Comparison of ENCODE assay signal across 14 mouse cellular contexts in genomic region chr16:78531957-78532605, GRCm38 (mm10). TPM values are rescaled to one million over a fixed set of nuclear protein-coding genes. Genes with fewer than 3 reads are reported as not detected.
DNase-seq lines count a peak whose midpoint lies in the region; ATAC-seq lines count a peak whose summit lies in the region.
"Had no signal": no experiment of that assay in that cellular context is flagged by ENCODE, and none has a peak within 500 bp of the region (broad histone marks: within the 10 kb centered on the region; RNA-seq: fewer than 3 reads in every experiment).

No protein-coding gene starts in this region.

- no peaks in the 10 kb centered on the region for H3K36me3 ChIP-seq in forebrain, embryonic 14.5 days (ENCODE audit: control insufficient read depth, insufficient read depth, low read length)
- no peaks in the 10 kb centered on the region for H3K36me3 ChIP-seq in forebrain, embryonic 11.5 days (ENCODE audit: control insufficient read depth, insufficient read depth, low read length)
- H3K36me3 ChIP-seq: heart, embryonic 12.5 days; lung, embryonic 15.5 days; midbrain, embryonic 15.5 days had no signal

- DNase-seq in forebrain, embryonic 14.5 days (ENCODE audit: low spot score): peak; percentile 39
- DNase-seq in forebrain, embryonic 11.5 days (ENCODE audit: low spot score): no peak
- peak; percentile 29 for DNase-seq in thymus, postnatal 25 days
- DNase-seq in thymus, postnatal 4 days: no peak
- DNase-seq in ovary, postnatal 14 days (ENCODE audit: low spot score): no peak
- DNase-seq in c-Kit-positive CD71-positive TER-119-positive erythroid progenitor cells, embryonic 14.5 days (ENCODE audit: low spot score): no peak
- DNase-seq: cerebellum, postnatal 10 days; layer of hippocampus, postnatal 36 days had no signal

- H3K9me3 ChIP-seq in forebrain, embryonic 14.5 days (replicated peaks; ENCODE audit: control insufficient read depth, low read length): no peaks in the 10 kb centered on the region
- H3K9me3 ChIP-seq in forebrain, embryonic 11.5 days (ENCODE audit: control insufficient read depth, low read length): no peaks in the 10 kb centered on the region
- H3K9me3 ChIP-seq: heart, embryonic 12.5 days; lung, embryonic 15.5 days; midbrain, embryonic 15.5 days had no signal

- no peaks in the 10 kb centered on the region; the same call in 1 of the 2 replicates for H3K4me1 ChIP-seq in forebrain, embryonic 14.5 days (ENCODE audit: control insufficient read depth, insufficient read depth, low read length)
- peaks cover 5% of the 10 kb centered on the region; the same call in 1 of the 2 replicates for H3K4me1 ChIP-seq in forebrain, embryonic 11.5 days (replicated peaks; ENCODE audit: control insufficient read depth, insufficient read depth, low read length)
- H3K4me1 ChIP-seq: heart, embryonic 12.5 days; lung, embryonic 15.5 days; midbrain, embryonic 15.5 days had no signal

- no peak overlapping the region for H3K4me2 ChIP-seq in forebrain, embryonic 14.5 days (ENCODE audit: low read length)
- no peak overlapping the region for H3K4me2 ChIP-seq in forebrain, embryonic 11.5 days (ENCODE audit: low read depth, low read length, severe bottlenecking)
- H3K4me2 ChIP-seq: heart, embryonic 12.5 days; hindbrain, embryonic 14.5 days; lung, embryonic 15.5 days; midbrain, embryonic 15.5 days had no signal

- 19% methylated on average over 6 of the region's 6 CpGs for WGBS in forebrain, embryonic 14.5 days
- WGBS in forebrain, embryonic 11.5 days: 37% methylated on average over 6 of the region's 6 CpGs

- H3K27me3 ChIP-seq in forebrain, embryonic 14.5 days (replicated peaks; ENCODE audit: control insufficient read depth, insufficient read depth, low read length): no peaks in the 10 kb centered on the region
- no peaks in the 10 kb centered on the region for H3K27me3 ChIP-seq in forebrain, embryonic 11.5 days (ENCODE audit: control insufficient read depth, insufficient read depth, low read length)
- H3K27me3 ChIP-seq: heart, embryonic 12.5 days; lung, embryonic 15.5 days; midbrain, embryonic 15.5 days had no signal

- ATAC-seq in forebrain, embryonic 14.5 days: no peak
- no peak for ATAC-seq in forebrain, embryonic 11.5 days (replicated peaks; ENCODE audit: low FRiP score)
- peak; percentile 89 for ATAC-seq in hematopoietic stem cell, adult 5-6 weeks (replicated peaks in 1 of 2; ENCODE audit: insufficient read depth in 1 of 2, low FRiP score in 2 of 2, low TSS enrichment in 1 of 2, low read depth in 1 of 2, poor library complexity in 2 of 2, severe bottlenecking in 2 of 2)
- no peak for ATAC-seq in erythroblast, adult 5-6 weeks (replicated peaks; ENCODE audit: low FRiP score, poor library complexity, severe bottlenecking)
- ATAC-seq: midbrain, embryonic 15.5 days had no signal

- H3K9ac ChIP-seq in forebrain, embryonic 14.5 days (ENCODE audit: low read length): no peak overlapping the region
- H3K9ac ChIP-seq in forebrain, embryonic 11.5 days (ENCODE audit: low read length): no peak overlapping the region
- H3K9ac ChIP-seq: heart, embryonic 12.5 days; hindbrain, embryonic 14.5 days; lung, embryonic 15.5 days; midbrain, embryonic 15.5 days had no signal

- H3K4me3 ChIP-seq in forebrain, embryonic 14.5 days (ENCODE audit: low read depth, low read length): no peak overlapping the region
- H3K4me3 ChIP-seq in forebrain, embryonic 11.5 days (ENCODE audit: low read depth, low read length): no peak overlapping the region
- H3K4me3 ChIP-seq: heart, embryonic 12.5 days; lung, embryonic 15.5 days; midbrain, embryonic 15.5 days had no signal

- H3K27ac ChIP-seq in forebrain, embryonic 14.5 days (ENCODE audit: low read depth, low read length): no peak overlapping the region
- no peak overlapping the region for H3K27ac ChIP-seq in forebrain, embryonic 11.5 days (ENCODE audit: low read depth, low read length)
- H3K27ac ChIP-seq: hindbrain, embryonic 14.5 days; lung, embryonic 15.5 days; midbrain, embryonic 15.5 days had no signal

RNA-seq across cellular contexts. Expression of gene D16Ertd472e, which starts 44.4 kb away (rescaled TPM):
- polyA plus RNA-seq in forebrain, embryonic 14.5 days (2014; fragmentation: Nextera tagmentation; extraction: Ambion mirVana): 7.3 and 9.8 TPM in 2 replicates
- polyA plus RNA-seq in forebrain, embryonic 11.5 days (2014; fragmentation: Nextera tagmentation; extraction: Ambion mirVana): 15.7 and 21.4 TPM in 2 replicates
- total RNA-seq in hematopoietic stem cell, adult 5-6 weeks (2017): 57.2 and 58.0 TPM in 2 replicates
- 6.7 and 9.4 TPM in 2 replicates for total RNA-seq in erythroblast, adult 5-6 weeks (2015; ENCODE audit: low replicate concordance)
- total RNA-seq in erythroblast, adult 5-6 weeks (2017; ENCODE audit: low replicate concordance): 2.5 TPM in 2 replicates

Comparison
In these comparisons a context has a peak if more than half of its experiments do, and no peak if none do; other contexts are left out.
1. DNase-seq: peak in forebrain, embryonic 14.5 days (single experiment) and thymus, postnatal 25 days (single experiment); none in forebrain, embryonic 11.5 days (single experiment), thymus, postnatal 4 days (single experiment), ovary, postnatal 14 days (single experiment) and c-Kit-positive CD71-positive TER-119-positive erythroid progenitor cells, embryonic 14.5 days (single experiment).
2. ATAC-seq: peak in hematopoietic stem cell, adult 5-6 weeks (2 of 2); none in forebrain, embryonic 14.5 days (single experiment), forebrain, embryonic 11.5 days (single experiment) and erythroblast, adult 5-6 weeks (single experiment).